Mouse (Mus musculus) frontal cortex, postnatal 10 days (tissue): ENCODE measurements at regions not wholly inside any gene's neighbourhood (a gene's known extent, or its start where the extent isn't known, plus 50 kb on each side); places are given as distances from the start of the nearest gene placed in this dataset.

ENCODE experiments used
- DNase-seq, 2 experiments: peaks; one replicate each; pipeline ENCODE4 v3.0.0; 2022; ENCODE audit warnings: low spot score in 2 of 2, mixed read lengths in 1 of 2

DNA sequence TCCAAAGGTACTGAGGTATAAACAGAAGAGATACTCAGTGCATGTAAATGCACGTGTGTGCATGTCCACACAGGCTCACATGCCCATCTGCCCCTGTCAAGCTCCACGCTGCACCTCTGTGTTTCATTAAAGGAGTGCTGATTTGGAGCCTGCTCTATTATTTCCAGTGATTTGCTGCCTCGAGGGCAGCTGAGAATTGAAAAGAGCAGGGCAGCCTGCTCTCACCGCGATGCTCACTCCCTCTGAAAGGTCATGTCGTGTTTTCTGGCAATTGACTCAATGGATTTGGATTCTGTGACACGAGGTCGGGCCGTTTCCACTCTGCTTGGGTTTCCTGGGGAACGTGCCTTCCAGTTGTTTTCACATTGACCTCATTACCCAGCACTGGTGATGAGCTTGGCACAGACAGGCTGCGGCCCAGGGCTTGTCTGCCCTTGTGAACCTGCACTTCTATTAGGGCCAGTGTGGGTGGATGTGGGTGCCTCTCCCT is 167.1 kb downstream of the Fam169b start:
- DNase-seq: no peak

DNA sequence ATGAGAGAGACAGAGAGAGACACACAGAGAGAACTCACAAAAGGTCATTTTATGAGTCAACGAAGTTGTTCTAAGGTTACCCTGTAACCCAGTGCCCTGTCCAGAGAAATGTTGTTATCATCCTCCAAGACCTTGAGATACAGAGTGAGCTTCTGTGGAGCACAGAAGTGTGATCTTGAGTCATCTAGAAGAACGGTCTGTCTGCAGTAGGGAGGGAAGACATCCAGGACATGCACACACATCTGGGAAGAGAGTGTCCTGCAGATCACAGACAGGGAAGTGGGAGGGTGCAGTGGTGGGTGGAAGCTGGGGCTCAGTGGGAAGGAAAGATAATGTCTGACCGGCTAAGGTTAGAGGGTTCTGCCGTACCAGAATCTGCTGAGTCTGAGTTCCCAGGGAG is 155.3 kb downstream of the Fam169b start:
- no peak for DNase-seq

DNA sequence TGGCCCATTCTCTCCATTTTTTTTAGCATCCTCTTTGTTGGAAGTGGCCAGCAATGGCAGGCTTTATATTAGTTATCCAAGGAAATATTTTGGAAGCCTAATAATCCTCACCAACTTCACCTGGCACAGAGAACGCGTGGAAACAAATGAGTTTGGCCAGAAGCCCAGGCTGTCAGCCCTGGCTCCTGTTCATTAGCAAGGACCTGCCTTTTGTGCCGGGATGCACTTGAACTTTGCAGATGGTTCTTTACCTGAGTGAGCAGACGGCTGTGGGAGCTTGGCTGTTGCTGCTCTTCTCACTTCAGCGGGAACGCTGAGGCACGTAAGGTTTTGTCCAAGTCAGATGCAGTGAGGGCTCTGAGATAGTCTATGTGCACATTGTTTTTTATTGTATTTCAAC is 142.3 kb downstream of the Fam169b start:
- no peak for DNase-seq

DNA sequence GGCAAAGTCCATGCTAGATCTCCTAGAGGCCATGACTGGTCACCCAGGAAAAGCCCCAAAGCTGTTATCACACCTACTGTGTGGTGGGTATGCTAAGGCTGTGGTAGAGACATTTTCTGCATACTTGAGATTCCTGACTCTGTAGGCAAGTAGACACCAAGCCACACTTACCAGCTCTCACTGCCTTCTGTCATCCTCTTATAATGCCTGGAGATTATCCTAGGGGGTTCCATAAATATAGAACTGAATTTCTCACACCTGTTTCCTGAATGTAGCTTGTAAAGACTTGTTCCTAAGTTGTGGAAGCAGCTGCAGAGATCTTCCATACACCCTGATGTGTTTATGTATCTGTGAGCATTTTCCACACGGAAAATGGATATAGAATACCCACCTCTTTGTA is 139.1 kb downstream of the Fam169b start:
- DNase-seq: no peak
